Mouse (Mus musculus) kidney, adult 2 months (tissue): ENCODE data around the gene Tecpr1. TPM values are rescaled to one million over a fixed set of nuclear protein-coding genes. Genes with fewer than 3 reads are reported as not detected.

Source experiments
- DNase-seq: peaks from one replicate; pipeline ENCODE4 v3.0.0; 2021
- H3K27ac ChIP-seq: fragments of 200-500 bp; 2 replicates; pipeline ENCODE4 v1.5.1; 2012; ENCODE audit warnings: low read depth, low read length, control low read depth, inconsistent platforms; ENCODE audit not compliant: insufficient read depth
- H3K27me3 ChIP-seq: fragments of 200-500 bp; replicated peaks from 2 replicates; pipeline ENCODE4 v1.6.1; 2012; ENCODE audit warnings: mild to moderate bottlenecking, moderate library complexity, low read length, inconsistent platforms; ENCODE audit not compliant: control insufficient read depth, insufficient read depth
- H3K36me3 ChIP-seq: fragments of 200-500 bp; 2 replicates; pipeline ENCODE4 v1.6.1; 2012; ENCODE audit warnings: mild to moderate bottlenecking, moderate library complexity, low read length, inconsistent platforms; ENCODE audit not compliant: control insufficient read depth, insufficient read depth
- H3K4me1 ChIP-seq: fragments of 200-500 bp; 2 replicates; pipeline ENCODE4 v1.6.1; 2011; ENCODE audit warnings: low read length; ENCODE audit not compliant: control insufficient read depth, insufficient read depth
- H3K4me3 ChIP-seq: fragments of 200-500 bp; 2 replicates; pipeline ENCODE4 v1.5.1; 2011; ENCODE audit warnings: mild to moderate bottlenecking, low read depth, low read length, control low read depth; ENCODE audit not compliant: insufficient read depth
- CTCF ChIP-seq: fragments of 200-500 bp; conservative IDR thresholded peaks from 2 replicates; pipeline ENCODE4 v1.5.1; 2011; ENCODE audit warnings: low read depth, mild to moderate bottlenecking, control low read depth, low read length, moderate library complexity, mixed read lengths; ENCODE audit not compliant: insufficient read depth, insufficient read length
- POLR2A ChIP-seq: fragments of 200-500 bp; IDR thresholded peaks from one replicate; pipeline ENCODE4 v1.6.1; 2011; ENCODE audit warnings: low read depth, low read length, control low read depth
- WGBS: fragments of 180-500 bp; shearing (Covaris S2); methylation state at CpG from one replicate; pipeline ENCODE4 v1.1.7; 2018; 5-methylcytosine and 5-hydroxymethylcytosine counted together
- polyA plus RNA-seq: library from polyadenylated mRNA; depleted of rRNA; stranded (reverse); fragments of >200 nt; gene quantifications from 2 replicates; pipeline ENCODE4 v1.2.3, GENCODE M21; 2012

The Tecpr1 gene
- polyA plus RNA-seq, 1 experiment: 35.6 TPM

GRCm38 (mm10) chr5:144251876-144252577 lies 28.6 kb upstream of the Tecpr1 start:
- DNase-seq: no peak
- peaks cover 8% of the 10 kb centered on the region for H3K4me1 ChIP-seq
- no peak overlapping the region for H3K27ac ChIP-seq
- H3K27me3 ChIP-seq: no peaks in the 10 kb centered on the region
- TF ChIP-seq POLR2A (no peak), CTCF (no peak)
- WGBS: 80% methylated on average over 13 of the region's 13 CpGs
- no peaks in the 10 kb centered on the region for H3K36me3 ChIP-seq
- no peak overlapping the region for H3K4me3 ChIP-seq

DNA sequence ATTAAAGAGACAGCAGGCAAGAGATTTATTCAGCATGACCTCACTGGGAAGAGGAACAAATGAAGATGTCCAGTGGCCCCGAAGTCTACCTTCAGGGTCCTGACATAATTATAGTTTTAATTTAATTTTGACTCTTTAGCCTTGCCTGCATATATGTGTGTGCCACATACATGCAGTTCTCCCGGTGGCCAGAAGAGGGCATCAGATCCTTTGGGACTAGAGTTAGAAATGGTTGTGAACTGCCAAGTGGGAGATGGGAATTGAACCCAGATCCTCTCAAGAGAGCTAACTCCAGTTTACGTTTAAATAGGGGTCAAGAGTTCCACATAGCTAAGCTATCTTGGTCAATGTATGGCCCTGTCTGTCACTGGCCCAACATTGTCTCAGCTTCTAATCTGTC lies 26.5 kb upstream of the Tecpr1 start:
- Histone ChIP-seq H3K27me3 (no peaks in the 10 kb centered on the region), H3K4me3 (no peak overlapping the region), H3K27ac (no peak overlapping the region), H3K36me3 (no peaks in the 10 kb centered on the region), H3K4me1 (peaks cover 2% of the 10 kb centered on the region; the same call in 1 of the 2 replicates)
- WGBS: 85% methylated on average over 3 of the region's 3 CpGs
- no peak for DNase-seq
- TF ChIP-seq CTCF (peak; percentile 33), POLR2A (no peak)

DNA sequence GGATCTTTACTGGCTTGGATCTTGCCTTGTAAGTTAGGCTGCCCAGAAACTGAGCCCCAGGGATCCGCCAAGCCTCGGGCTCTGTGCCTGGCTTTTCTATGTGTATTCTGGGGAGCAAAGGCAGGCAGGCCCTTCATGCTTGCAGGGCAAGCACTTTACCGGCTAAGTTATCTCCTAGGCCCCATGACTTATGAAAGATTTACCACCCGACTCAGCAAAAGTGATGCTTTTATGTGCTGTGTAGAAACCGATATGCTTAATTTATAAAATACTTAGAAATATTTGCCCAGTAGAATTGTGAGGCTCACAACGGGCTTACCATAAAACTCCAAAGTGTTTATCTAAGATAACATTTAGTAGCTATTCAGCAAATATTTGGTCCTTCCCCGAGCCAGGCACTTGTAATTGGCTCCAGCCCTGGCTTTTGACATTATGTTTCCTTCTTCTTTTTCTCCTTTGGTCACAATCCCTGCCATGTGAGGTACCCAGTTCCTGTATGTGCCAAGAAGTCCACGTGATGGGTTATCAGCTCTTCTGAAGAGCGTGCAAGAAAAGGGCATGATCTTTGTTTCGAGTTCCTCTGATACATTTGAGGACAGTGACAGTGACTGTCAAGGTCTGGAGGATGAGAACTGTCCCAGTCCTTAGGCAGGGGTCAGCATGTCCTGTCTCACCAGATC lies 24.6 kb upstream of the Tecpr1 start:
- DNase-seq: peak; percentile 38
- WGBS: 53% methylated on average over 10 of the region's 10 CpGs

GRCm38 (mm10) chr5:144247307-144247706 lies 23.9 kb upstream of the Tecpr1 start:
- DNase-seq: no peak
- Histone ChIP-seq H3K27ac (no peak overlapping the region), H3K4me1 (peaks cover 2% of the 10 kb centered on the region; the same call in 1 of the 2 replicates), H3K36me3 (no peaks in the 10 kb centered on the region), H3K27me3 (no peaks in the 10 kb centered on the region), H3K4me3 (no peak overlapping the region)
- no peak for TF ChIP-seq CTCF
- no peak for TF ChIP-seq POLR2A
- WGBS: 75% methylated on average over 10 of the region's 10 CpGs

More for the DNA sequence above, 24.6 kb upstream of the Tecpr1 start:
- Histone ChIP-seq H3K36me3 (no peaks in the 10 kb centered on the region), H3K4me3 (no peak overlapping the region), H3K27me3 (no peaks in the 10 kb centered on the region), H3K4me1 (peaks cover 2% of the 10 kb centered on the region; the same call in 1 of the 2 replicates), H3K27ac (no peak overlapping the region)
- no peak for TF ChIP-seq POLR2A
- no peak for TF ChIP-seq CTCF

DNA sequence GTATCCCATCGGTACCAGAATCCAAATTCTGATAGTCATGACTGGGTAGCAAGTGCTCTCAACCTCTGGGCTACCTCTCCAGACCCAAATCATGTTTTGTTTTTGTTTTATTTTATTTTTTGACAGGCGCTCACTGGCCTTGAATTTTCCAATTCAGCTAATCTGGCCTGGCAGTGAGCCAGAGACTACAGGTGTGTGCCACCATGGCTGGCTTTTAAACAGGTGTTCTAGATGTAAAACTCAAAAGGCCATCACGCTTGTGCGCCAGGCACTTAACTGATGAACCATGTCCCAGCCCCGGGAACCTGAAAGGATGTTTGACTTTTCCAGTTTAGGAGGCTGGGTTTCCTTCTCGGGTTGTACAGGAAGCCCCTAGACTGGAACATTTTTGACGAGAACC lies 23.3 kb upstream of the Tecpr1 start:
- no peak overlapping the region for H3K4me3 ChIP-seq
- 51% methylated on average over 7 of the region's 7 CpGs for WGBS
- no peak for DNase-seq

DNA sequence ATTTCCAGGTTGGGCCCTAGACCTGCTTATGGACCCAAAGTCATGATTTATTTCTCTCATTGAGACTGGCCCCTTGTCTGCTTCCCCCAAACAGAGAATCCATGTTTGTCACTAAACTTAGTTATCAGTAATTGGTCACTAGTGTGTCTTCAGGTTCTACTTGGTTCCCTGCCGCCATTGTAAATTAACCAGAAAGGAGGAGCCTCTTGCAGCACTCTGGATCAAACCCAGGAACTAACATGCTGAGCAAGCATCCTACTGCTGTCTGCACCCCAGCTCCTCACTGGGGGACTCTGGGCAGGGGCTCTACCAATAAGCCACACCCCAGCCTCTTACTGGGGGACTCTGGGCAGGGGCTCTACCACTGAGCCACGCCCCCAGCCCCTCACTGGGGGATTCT lies 22.2 kb upstream of the Tecpr1 start:
- Histone ChIP-seq H3K27ac (no peak overlapping the region), H3K36me3 (no peaks in the 10 kb centered on the region), H3K4me3 (no peak overlapping the region), H3K4me1 (peaks cover 2% of the 10 kb centered on the region; the same call in 1 of the 2 replicates), H3K27me3 (no peaks in the 10 kb centered on the region)
- TF ChIP-seq POLR2A: no peak
- TF ChIP-seq CTCF: no peak
- 77% methylated on average over 2 of the region's 2 CpGs for WGBS
- peak; percentile 71 for DNase-seq

More for the DNA sequence above, 23.3 kb upstream of the Tecpr1 start:
- TF ChIP-seq CTCF: no peak
- no peak for TF ChIP-seq POLR2A
- H3K36me3 ChIP-seq: no peaks in the 10 kb centered on the region
- H3K27me3 ChIP-seq: no peaks in the 10 kb centered on the region
- no peak overlapping the region for H3K27ac ChIP-seq
- peaks cover 2% of the 10 kb centered on the region; the same call in 1 of the 2 replicates for H3K4me1 ChIP-seq

- WGBS: 68% methylated on average over 7 of the region's 7 CpGs
- peaks cover 2% of the 10 kb centered on the region; the same call in 1 of the 2 replicates for H3K4me1 ChIP-seq
- TF ChIP-seq CTCF: no peak
- TF ChIP-seq POLR2A: no peak
- H3K36me3 ChIP-seq: no peaks in the 10 kb centered on the region
- no peak within 1 kb of the TSS for H3K4me3 ChIP-seq
- DNase-seq: peak; percentile 51
- H3K27ac ChIP-seq: peak within 1 kb of the TSS; percentile 9; the same call in 1 of the 2 replicates
- no peaks in the 10 kb centered on the region for H3K27me3 ChIP-seq
Observed at GRCm38 (mm10) chr5:144243901-144244487, 20.6 kb upstream of the Tecpr1 start, which contains the start of gene Bri3. Bri3 (plus strand) TSS chr5:144244437.
